Mouse (Mus musculus) stomach, postnatal 0 days (tissue): ENCODE measurements at regions not wholly inside any gene's neighbourhood (a gene's known extent, or its start where the extent isn't known, plus 50 kb on each side); places are given as distances from the start of the nearest gene placed in this dataset.

Experiments used
- ATAC-seq: fragments of 200-750 bp; cut with Nextera tagmentation; 2 replicates; pipeline ENCODE4 v1.8.0; 2017; ENCODE audit not compliant: low FRiP score, low TSS enrichment
- DNase-seq: peaks from one replicate; pipeline ENCODE4 v3.0.0-alpha.2; 2016; ENCODE audit warnings: low spot score
- H3K27ac ChIP-seq: fragments of 300-500 bp; sonication (generic); replicated peaks from 2 replicates; pipeline ENCODE4 v1.5.1; 2014; ENCODE audit warnings: mild to moderate bottlenecking, control low read depth
- H3K27me3 ChIP-seq: fragments of 300-500 bp; sonication (generic); 2 replicates; pipeline ENCODE4 v1.6.1; 2014; ENCODE audit warnings: low read length; ENCODE audit not compliant: control insufficient read depth, insufficient read depth
- H3K36me3 ChIP-seq: fragments of 300-500 bp; sonication (generic); 2 replicates; pipeline ENCODE4 v1.6.1; 2014; ENCODE audit warnings: low read length, mixed read lengths; ENCODE audit not compliant: control insufficient read depth, insufficient read depth
- H3K4me1 ChIP-seq: fragments of 300-500 bp; sonication (generic); replicated peaks from 2 replicates; pipeline ENCODE4 v1.6.1; 2014; ENCODE audit warnings: antibody characterized with exemption; ENCODE audit not compliant: control insufficient read depth, insufficient read depth
- H3K4me2 ChIP-seq: fragments of 300-500 bp; sonication (generic); replicated peaks from 2 replicates; pipeline ENCODE4 v1.6.1; 2014; ENCODE audit warnings: low read depth, mild to moderate bottlenecking, control low read depth, moderate library complexity
- H3K4me3 ChIP-seq: fragments of 300-500 bp; sonication (generic); 2 replicates; pipeline ENCODE4 v1.5.1; 2014; ENCODE audit warnings: low read depth, low read length, control low read depth
- H3K9ac ChIP-seq: fragments of 300-500 bp; sonication (generic); 2 replicates; pipeline ENCODE4 v1.6.1; 2014; ENCODE audit warnings: mild to moderate bottlenecking, low read length, control low read depth, mixed read lengths
- H3K9me3 ChIP-seq: fragments of 300-500 bp; sonication (generic); 2 replicates; pipeline ENCODE4 v1.6.1; 2016; ENCODE audit warnings: low read length; ENCODE audit not compliant: control insufficient read depth
- CTCF ChIP-seq: IDR thresholded peaks from 2 replicates; pipeline ENCODE4 v1.5.1; 2016; ENCODE audit warnings: antibody characterized with exemption, low read depth, mild to moderate bottlenecking, moderate library complexity
- EP300 ChIP-seq: optimal IDR thresholded peaks from 2 replicates; pipeline ENCODE3; 2016; ENCODE audit warnings: antibody characterized with exemption
- WGBS: fragments of 180-500 bp; shearing (Covaris S2); extraction: QIAGEN DNeasy Blood & Tissue Kit; methylation state at CpG from one replicate; pipeline ENCODE4 v1.1.7; 2014; 5-methylcytosine and 5-hydroxymethylcytosine counted together

DNA sequence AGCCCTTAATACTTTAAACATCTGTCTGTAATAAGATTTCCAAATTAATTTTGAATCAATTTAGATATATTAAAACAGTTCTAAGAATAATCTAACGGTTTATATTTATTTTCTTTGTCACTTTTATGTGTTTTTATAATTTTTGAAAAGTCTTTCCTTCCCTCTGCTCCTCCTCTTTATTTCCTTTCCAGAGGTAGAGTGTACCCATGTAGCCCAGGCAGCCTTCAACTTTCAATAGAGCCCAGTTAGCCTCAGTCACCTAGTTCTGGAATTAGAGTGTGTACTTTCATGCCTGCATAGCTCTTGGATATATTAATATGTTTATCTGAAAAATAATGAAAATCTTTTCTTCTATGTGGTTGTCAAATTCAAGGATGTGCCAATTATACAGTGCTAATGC is 235.5 kb downstream of the Dmac1 start:
- no peaks in the 10 kb centered on the region for H3K9me3 ChIP-seq
- H3K9ac ChIP-seq = no peak overlapping the region
- 55% methylated on average over 1 of the region's 1 CpGs for WGBS
- ATAC-seq (no peak), DNase-seq (no peak)
- no peaks in the 10 kb centered on the region for H3K36me3 ChIP-seq
- H3K27ac ChIP-seq = no peak overlapping the region
- H3K27me3 ChIP-seq = no peaks in the 10 kb centered on the region
- no peaks in the 10 kb centered on the region for H3K4me1 ChIP-seq
- TF ChIP-seq EP300 (no peak), CTCF (no peak)
- no peak overlapping the region for H3K4me2 ChIP-seq
- H3K4me3 ChIP-seq = no peak overlapping the region

DNA sequence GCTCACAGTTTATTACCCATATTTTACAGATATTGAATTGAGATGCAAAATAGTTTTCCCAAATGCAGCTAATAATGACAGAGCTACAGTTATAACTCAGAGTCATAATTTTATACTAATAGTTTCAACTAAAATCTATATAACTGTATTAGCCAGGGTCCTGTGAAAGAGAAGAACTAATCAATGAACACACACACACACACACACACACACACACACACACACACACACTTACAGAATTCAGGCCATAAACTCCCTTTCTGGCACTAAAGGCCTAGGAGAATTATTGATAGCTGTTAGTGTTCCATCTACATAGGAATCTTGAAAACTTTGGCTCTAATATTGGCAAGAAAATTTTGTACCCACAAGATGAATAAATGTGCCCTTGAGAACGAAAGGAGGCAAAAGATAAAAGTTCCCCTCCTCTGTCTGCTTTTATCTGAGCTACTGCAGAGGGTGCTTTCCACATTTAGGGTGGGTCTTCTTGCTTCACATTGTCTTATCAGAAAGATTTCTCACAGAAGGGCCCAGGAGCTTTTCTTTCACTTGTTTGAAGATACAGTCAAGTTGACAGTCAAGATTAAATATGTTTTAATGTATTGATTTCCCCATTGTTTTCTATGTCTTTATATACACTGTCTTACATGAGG is 236.1 kb downstream of the Dmac1 start:
- TF ChIP-seq CTCF = no peak
- TF ChIP-seq EP300 = no peak
- no peak for ATAC-seq
- Histone ChIP-seq H3K4me2 (no peak overlapping the region), H3K4me1 (no peaks in the 10 kb centered on the region), H3K36me3 (no peaks in the 10 kb centered on the region), H3K4me3 (no peak overlapping the region), H3K27me3 (no peaks in the 10 kb centered on the region), H3K9me3 (no peaks in the 10 kb centered on the region), H3K9ac (no peak overlapping the region), H3K27ac (no peak overlapping the region)
- WGBS = 50% methylated on average over 1 of the region's 1 CpGs
- DNase-seq = no peak
